Comparison of ENCODE assay signal across 12 mouse cellular contexts in genomic region chr17:34862416-34863081, GRCm38 (mm10). TPM values are rescaled to one million over a fixed set of nuclear protein-coding genes. Genes with fewer than 3 reads are reported as not detected.
DNase-seq lines count a peak whose midpoint lies in the region; ATAC-seq lines count a peak whose summit lies in the region.
"Had no signal": no experiment of that assay in that cellular context is flagged by ENCODE, and none has a peak within 500 bp of the region (broad histone marks: within the 10 kb centered on the region; RNA-seq: fewer than 3 reads in every experiment).

Gene Cfb (minus strand): TSS chr17:34862518.

- H3K36me3 ChIP-seq in liver, embryonic 16.5 days (ENCODE audit: control insufficient read depth, insufficient read depth), result no peaks in the 10 kb centered on the region

- H3K4me2 ChIP-seq in liver, embryonic 16.5 days (ENCODE audit: low read depth, low read length), result peak within 1 kb of the TSS; percentile 43
- H3K4me2 ChIP-seq: forebrain, embryonic 13.5 days; limb, embryonic 15.5 days; midbrain, embryonic 13.5 days had no signal

- ATAC-seq in liver, embryonic 16.5 days (ENCODE audit: low read depth), result peak; percentile 73
- ATAC-seq in megakaryocyte, adult 5-6 weeks (ENCODE audit: poor library complexity, severe bottlenecking), result no peak
- ATAC-seq: forebrain, embryonic 13.5 days; midbrain, embryonic 13.5 days had no signal

- intact Hi-C loops in heart, postnatal 14 days (cut with DNase I), result no loop called here

- no peaks in the 10 kb centered on the region for H3K27me3 ChIP-seq in liver, embryonic 16.5 days (ENCODE audit: control insufficient read depth, insufficient read depth, low read depth, low read length)
- H3K27me3 ChIP-seq: midbrain, embryonic 13.5 days had no signal

- H3K9me3 ChIP-seq in liver, embryonic 16.5 days (replicated peaks; ENCODE audit: control insufficient read depth, low read length), result no peaks in the 10 kb centered on the region
- H3K9me3 ChIP-seq: forebrain, embryonic 13.5 days; limb, embryonic 15.5 days; midbrain, embryonic 13.5 days had no signal

- H3K9ac ChIP-seq in liver, embryonic 16.5 days (ENCODE audit: low read depth, low read length), result peak within 1 kb of the TSS; percentile 33
- H3K9ac ChIP-seq: forebrain, embryonic 13.5 days; limb, embryonic 15.5 days; midbrain, embryonic 13.5 days had no signal

- peaks cover 4% of the 10 kb centered on the region; the same call in 1 of the 2 replicates for H3K4me1 ChIP-seq in liver, embryonic 16.5 days (ENCODE audit: control insufficient read depth, low read depth, low read length)
- H3K4me1 ChIP-seq: forebrain, embryonic 13.5 days; limb, embryonic 15.5 days; midbrain, embryonic 13.5 days had no signal

- peak; percentile 86 for DNase-seq in heart, adult 11 months
- no peak for DNase-seq in heart, postnatal 14 days
- no peak for DNase-seq in adrenal gland, postnatal 36 days
- peak; percentile 84 for DNase-seq in kidney, adult 8-10 months
- DNase-seq in layer of hippocampus, postnatal 36 days, result no peak
- DNase-seq in frontal cortex, postnatal 36 days (ENCODE audit: low spot score in 2 of 2), result no peak
- DNase-seq: spleen, adult 18-20 months had no signal

- WGBS in liver, embryonic 16.5 days (ENCODE audit: insufficient replicate concordance), result 36% methylated on average over 8 of the region's 8 CpGs

- H3K4me3 ChIP-seq in liver, embryonic 16.5 days (ENCODE audit: low read depth, low read length), result peak within 1 kb of the TSS; percentile 54
- H3K4me3 ChIP-seq: forebrain, embryonic 13.5 days; limb, embryonic 15.5 days; midbrain, embryonic 13.5 days had no signal

- peak within 1 kb of the TSS; percentile 77 for H3K27ac ChIP-seq in liver, embryonic 16.5 days (ENCODE audit: low read length)
- H3K27ac ChIP-seq: forebrain, embryonic 13.5 days; limb, embryonic 15.5 days; midbrain, embryonic 13.5 days had no signal

RNA-seq across cellular contexts. Expression of gene Cfb, which starts in this region (rescaled TPM):
- 1 to 10 TPM; 6.3 to 7.8 TPM for total RNA-seq in heart, postnatal 14 days (2021)
- total RNA-seq in adrenal gland, postnatal 36 days (2021), result 10 to 100 TPM; 11.4 to 20.9 TPM
- polyA plus RNA-seq in liver, embryonic 16.5 days (2015; fragmentation: Nextera tagmentation; extraction: Ambion mirVana), result 384 and 472 TPM in 2 replicates
- total RNA-seq in layer of hippocampus, postnatal 36 days (2021), result under 1 TPM in 1 of 2 experiments, not detected in 1; 0.23 TPM
- 2.3 and 7.1 TPM in 2 replicates for total RNA-seq in megakaryocyte, adult 5-6 weeks (2015)
- total RNA-seq in megakaryocyte, adult 5-6 weeks (2017), result 1.7 and 3.4 TPM in 2 replicates

Comparison
In these comparisons a context has a peak if more than half of its experiments do, and no peak if none do; other contexts are left out.
1. DNase-seq: peak in heart, adult 11 months (single experiment) and kidney, adult 8-10 months (2 of 2); none in heart, postnatal 14 days (0 of 2), adrenal gland, postnatal 36 days (0 of 2), layer of hippocampus, postnatal 36 days (0 of 2) and frontal cortex, postnatal 36 days (0 of 2).